Mouse (Mus musculus): ENCODE measurements around the gene Mttp. TPM values are rescaled to one million over a fixed set of nuclear protein-coding genes. Genes with fewer than 3 reads are reported as not detected.

The Mttp gene
- polyA plus RNA-seq, 1 experiment from 2014 or later, result 8.3 TPM

DNA sequence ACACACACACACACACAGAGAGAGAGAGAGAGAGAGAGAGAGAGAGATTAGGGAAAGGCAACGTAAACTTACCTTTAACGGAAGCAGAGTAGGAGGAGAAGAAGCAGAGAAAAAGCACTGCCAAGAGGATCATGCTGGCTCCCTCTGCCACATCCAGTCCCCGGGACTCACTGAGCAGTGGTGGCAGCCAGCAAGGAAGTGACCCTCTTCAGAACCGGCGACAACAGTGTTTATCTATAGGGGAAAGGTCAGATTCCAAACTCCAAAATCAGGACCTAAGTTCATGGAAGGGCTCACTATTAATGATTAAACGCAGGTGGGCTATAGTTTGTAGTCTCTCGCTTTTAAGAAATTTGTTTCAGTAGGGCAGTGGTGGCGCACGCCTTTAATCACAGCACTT lies 13.6 kb downstream of the Mttp start:
- H3K27me3 ChIP-seq (ENCODE audit: control insufficient read depth, insufficient read depth, low read length), result no peaks in the 10 kb centered on the region
- H3K4me1 ChIP-seq (ENCODE audit: control insufficient read depth, insufficient read depth, low read length), result no peaks in the 10 kb centered on the region
- H3K4me3 ChIP-seq (ENCODE audit: low read depth, low read length), result no peak overlapping the region
- ATAC-seq (replicated peaks; ENCODE audit: insufficient number of reproducible peaks, low FRiP score, low TSS enrichment, low read depth), result no peak
- 55% methylated on average over 9 of the region's 9 CpGs for WGBS
- no peak for DNase-seq (ENCODE audit: low spot score)
- no peaks in the 10 kb centered on the region for H3K9me3 ChIP-seq (replicated peaks; ENCODE audit: control insufficient read depth, low read length)
- H3K27ac ChIP-seq (replicated peaks; ENCODE audit: low read depth, low read length), result no peak overlapping the region
- H3K4me2 ChIP-seq (ENCODE audit: low read depth, low read length), result no peak overlapping the region
- H3K9ac ChIP-seq (replicated peaks; ENCODE audit: low read length), result no peak overlapping the region
- H3K36me3 ChIP-seq (replicated peaks; ENCODE audit: control insufficient read depth, insufficient read depth, low read depth, low read length), result no peaks in the 10 kb centered on the region

DNA sequence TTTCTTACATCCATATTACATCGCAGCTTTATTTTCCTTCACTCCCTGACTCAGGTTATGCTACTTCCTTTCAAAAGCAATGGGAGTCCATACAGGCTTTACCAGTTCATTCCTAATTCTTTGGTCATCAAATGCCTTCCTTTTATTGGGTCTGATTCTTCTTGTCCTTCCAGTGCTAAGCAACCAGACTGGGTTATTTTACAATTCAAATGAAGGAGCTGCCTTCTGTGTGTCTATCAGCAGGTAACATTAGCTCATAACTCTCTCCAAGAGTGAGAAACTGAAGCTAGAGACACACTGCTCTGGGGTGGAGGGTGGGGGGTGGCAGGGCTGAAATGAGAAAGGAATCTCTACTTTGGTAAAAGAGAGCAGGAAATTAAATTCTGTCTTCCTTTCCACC lies 14.1 kb downstream of the Mttp start:
- no peak for ATAC-seq (replicated peaks; ENCODE audit: insufficient number of reproducible peaks, low FRiP score, low TSS enrichment, low read depth)
- 71% methylated on average over 1 of the region's 1 CpGs for WGBS
- H3K4me2 ChIP-seq (ENCODE audit: low read depth, low read length), result no peak overlapping the region

DNA sequence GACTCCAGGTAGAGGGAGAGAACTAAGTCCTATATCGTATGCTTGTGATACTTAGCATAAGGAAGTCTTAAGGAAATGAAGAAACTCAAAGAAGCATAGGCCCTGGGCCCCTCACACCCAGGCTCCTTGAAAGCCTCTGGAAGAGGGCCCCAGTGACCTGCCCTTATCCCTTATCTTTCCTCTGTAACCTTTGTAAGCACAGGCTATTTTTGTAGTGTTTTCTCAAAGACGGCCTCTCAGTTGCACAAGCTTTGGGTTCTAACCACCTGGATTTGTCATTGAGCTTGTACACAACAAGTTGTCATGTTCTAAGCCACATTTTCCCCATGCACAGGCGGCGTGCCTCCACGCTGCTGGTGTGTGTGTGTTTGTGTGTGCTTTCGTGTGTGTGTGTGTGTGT lies 15.7 kb downstream of the Mttp start:
- H3K27me3 ChIP-seq (ENCODE audit: control insufficient read depth, insufficient read depth, low read length), result no peaks in the 10 kb centered on the region
- ATAC-seq (replicated peaks; ENCODE audit: insufficient number of reproducible peaks, low FRiP score, low TSS enrichment, low read depth) (no peak), DNase-seq (ENCODE audit: low spot score) (no peak)
- no peak overlapping the region for H3K4me2 ChIP-seq (ENCODE audit: low read depth, low read length)
- no peak overlapping the region for H3K27ac ChIP-seq (replicated peaks; ENCODE audit: low read depth, low read length)
- H3K4me3 ChIP-seq (ENCODE audit: low read depth, low read length), result no peak overlapping the region
- H3K36me3 ChIP-seq (replicated peaks; ENCODE audit: control insufficient read depth, insufficient read depth, low read depth, low read length), result no peaks in the 10 kb centered on the region
- 89% methylated on average over 6 of the region's 6 CpGs for WGBS
- H3K9me3 ChIP-seq (replicated peaks; ENCODE audit: control insufficient read depth, low read length), result no peaks in the 10 kb centered on the region
- no peaks in the 10 kb centered on the region for H3K4me1 ChIP-seq (ENCODE audit: control insufficient read depth, insufficient read depth, low read length)
- H3K9ac ChIP-seq (replicated peaks; ENCODE audit: low read length), result no peak overlapping the region

More for the DNA sequence above, 14.1 kb downstream of the Mttp start:
- no peak overlapping the region for H3K9ac ChIP-seq (replicated peaks; ENCODE audit: low read length)
- no peaks in the 10 kb centered on the region for H3K36me3 ChIP-seq (replicated peaks; ENCODE audit: control insufficient read depth, insufficient read depth, low read depth, low read length)
- H3K27me3 ChIP-seq (ENCODE audit: control insufficient read depth, insufficient read depth, low read length), result no peaks in the 10 kb centered on the region
- DNase-seq (ENCODE audit: low spot score), result no peak
- no peak overlapping the region for H3K4me3 ChIP-seq (ENCODE audit: low read depth, low read length)
- no peaks in the 10 kb centered on the region for H3K9me3 ChIP-seq (replicated peaks; ENCODE audit: control insufficient read depth, low read length)
- no peak overlapping the region for H3K27ac ChIP-seq (replicated peaks; ENCODE audit: low read depth, low read length)
- H3K4me1 ChIP-seq (ENCODE audit: control insufficient read depth, insufficient read depth, low read length), result no peaks in the 10 kb centered on the region

DNA sequence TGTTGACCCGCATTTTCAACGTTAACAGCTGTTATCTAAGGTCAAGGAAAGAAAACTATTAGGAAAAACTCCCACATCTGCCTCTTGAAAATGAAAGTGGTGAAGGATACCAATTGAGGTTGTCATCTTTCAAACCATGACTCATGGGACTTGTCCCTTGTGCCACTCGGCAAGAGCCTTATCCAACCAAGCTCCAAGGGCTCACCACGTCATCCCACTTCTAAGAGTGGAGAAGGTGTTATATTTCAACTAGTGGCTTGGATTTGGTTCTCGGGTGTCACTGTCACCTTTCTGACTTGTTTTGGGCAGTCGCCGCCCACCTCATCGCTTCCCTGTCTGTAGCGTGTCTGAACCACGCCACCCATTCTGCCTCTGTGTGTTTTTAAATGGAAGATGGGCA lies 20.9 kb downstream of the Mttp start:
- 77% methylated on average over 10 of the region's 10 CpGs for WGBS
- Histone ChIP-seq H3K9me3 (replicated peaks; ENCODE audit: control insufficient read depth, low read length) (no peaks in the 10 kb centered on the region), H3K36me3 (replicated peaks; ENCODE audit: control insufficient read depth, insufficient read depth, low read depth, low read length) (no peaks in the 10 kb centered on the region), H3K4me3 (ENCODE audit: low read depth, low read length) (no peak overlapping the region), H3K4me2 (ENCODE audit: low read depth, low read length) (no peak overlapping the region), H3K27ac (replicated peaks; ENCODE audit: low read depth, low read length) (no peak overlapping the region), H3K9ac (replicated peaks; ENCODE audit: low read length) (no peak overlapping the region), H3K27me3 (ENCODE audit: control insufficient read depth, insufficient read depth, low read length) (no peaks in the 10 kb centered on the region), H3K4me1 (ENCODE audit: control insufficient read depth, insufficient read depth, low read length) (no peaks in the 10 kb centered on the region)
- DNase-seq (ENCODE audit: low spot score) (no peak), ATAC-seq (replicated peaks; ENCODE audit: insufficient number of reproducible peaks, low FRiP score, low TSS enrichment, low read depth) (no peak)

DNA sequence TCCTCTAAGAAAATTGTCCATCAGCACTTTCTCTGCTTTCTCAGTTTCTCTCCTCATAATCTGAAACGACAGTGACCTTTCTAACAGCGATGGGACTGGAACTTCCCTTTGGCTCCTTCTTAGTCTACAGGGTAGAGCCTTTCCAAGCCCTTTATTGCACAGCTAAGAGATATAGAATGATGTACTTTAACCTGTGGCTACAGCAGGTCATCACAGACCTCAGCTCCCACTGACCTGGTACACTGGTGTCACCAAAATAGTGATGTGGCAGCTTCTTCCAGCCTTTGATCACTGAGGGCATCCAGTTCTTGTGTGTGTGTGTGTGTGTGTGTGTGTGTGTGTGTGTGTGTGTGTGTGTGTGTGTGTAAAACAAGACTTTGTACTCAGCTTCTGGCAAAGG lies 23.3 kb downstream of the Mttp start:
- H3K4me3 ChIP-seq (ENCODE audit: low read depth, low read length), result no peak overlapping the region
- no peak for ATAC-seq (replicated peaks; ENCODE audit: insufficient number of reproducible peaks, low FRiP score, low TSS enrichment, low read depth)
- H3K27ac ChIP-seq (replicated peaks; ENCODE audit: low read depth, low read length), result no peak overlapping the region
- no peak overlapping the region for H3K9ac ChIP-seq (replicated peaks; ENCODE audit: low read length)
- DNase-seq (ENCODE audit: low spot score), result no peak
- no peaks in the 10 kb centered on the region for H3K9me3 ChIP-seq (replicated peaks; ENCODE audit: control insufficient read depth, low read length)
- H3K27me3 ChIP-seq (ENCODE audit: control insufficient read depth, insufficient read depth, low read length), result no peaks in the 10 kb centered on the region
- 89% methylated on average over 2 of the region's 2 CpGs for WGBS
- H3K4me1 ChIP-seq (ENCODE audit: control insufficient read depth, insufficient read depth, low read length), result no peaks in the 10 kb centered on the region
- H3K36me3 ChIP-seq (replicated peaks; ENCODE audit: control insufficient read depth, insufficient read depth, low read depth, low read length), result no peaks in the 10 kb centered on the region
- H3K4me2 ChIP-seq (ENCODE audit: low read depth, low read length), result no peak overlapping the region

DNA sequence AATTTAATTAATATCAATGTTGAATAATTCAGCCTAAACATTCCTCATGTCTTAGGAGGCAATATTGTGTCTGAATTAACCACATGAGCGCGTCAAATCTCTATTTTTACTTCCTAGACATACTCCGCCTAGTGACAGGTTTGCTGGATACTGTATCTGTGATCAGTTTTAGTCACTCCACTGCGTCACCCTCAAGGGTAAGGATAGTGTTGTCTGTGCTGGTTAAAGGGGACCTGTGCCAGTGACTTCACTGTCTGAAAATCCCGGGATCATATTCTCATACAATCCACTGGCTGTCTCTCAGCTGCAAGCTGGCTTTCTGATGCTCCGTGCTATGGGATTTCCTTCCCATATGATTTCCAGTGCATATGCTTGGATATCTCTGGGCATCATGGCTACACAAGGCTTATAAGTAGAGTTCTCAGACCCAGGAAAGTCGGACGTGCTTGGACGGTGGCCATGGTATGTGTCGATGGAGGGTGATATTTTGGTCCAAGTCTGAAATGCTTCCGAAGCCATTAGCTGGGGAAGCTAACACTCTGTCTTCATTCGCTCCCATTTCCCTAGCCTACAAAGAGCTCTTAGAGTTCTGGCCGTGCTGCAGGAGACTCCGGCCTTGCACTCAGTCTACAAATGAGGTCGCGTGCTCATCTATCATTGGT lies 25.2 kb downstream of the Mttp start:
- Histone ChIP-seq H3K4me3 (ENCODE audit: low read depth, low read length) (no peak overlapping the region), H3K36me3 (replicated peaks; ENCODE audit: control insufficient read depth, insufficient read depth, low read depth, low read length) (no peaks in the 10 kb centered on the region), H3K27me3 (ENCODE audit: control insufficient read depth, insufficient read depth, low read length) (no peaks in the 10 kb centered on the region), H3K27ac (replicated peaks; ENCODE audit: low read depth, low read length) (no peak overlapping the region), H3K4me2 (ENCODE audit: low read depth, low read length) (no peak overlapping the region), H3K9ac (replicated peaks; ENCODE audit: low read length) (no peak overlapping the region), H3K9me3 (replicated peaks; ENCODE audit: control insufficient read depth, low read length) (no peaks in the 10 kb centered on the region), H3K4me1 (ENCODE audit: control insufficient read depth, insufficient read depth, low read length) (no peaks in the 10 kb centered on the region)
- ATAC-seq (replicated peaks; ENCODE audit: insufficient number of reproducible peaks, low FRiP score, low TSS enrichment, low read depth) (no peak), DNase-seq (ENCODE audit: low spot score) (no peak)
- WGBS, result 92% methylated on average over 16 of the region's 16 CpGs

DNA sequence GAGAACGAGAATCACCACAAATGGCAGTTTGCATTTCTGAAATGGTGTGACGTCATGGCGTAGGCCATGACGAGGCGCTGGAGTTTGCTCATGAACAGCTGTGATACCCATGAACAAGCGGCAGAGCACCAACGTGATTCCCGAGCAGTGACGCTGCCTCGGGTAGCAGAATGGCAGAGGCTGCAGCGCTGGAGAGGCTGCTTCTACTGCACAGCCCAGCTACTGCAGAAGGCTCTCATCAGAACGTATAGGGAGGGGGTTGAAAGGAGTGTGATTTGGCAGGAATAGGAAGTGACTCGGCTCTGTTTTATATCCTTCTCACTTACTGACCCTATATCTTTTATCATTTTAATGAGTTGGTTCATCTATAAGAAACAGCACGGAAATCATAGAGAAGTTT lies 25.9 kb downstream of the Mttp start:
- no peak overlapping the region for H3K27ac ChIP-seq (replicated peaks; ENCODE audit: low read depth, low read length)
- 77% methylated on average over 14 of the region's 14 CpGs for WGBS
- DNase-seq (ENCODE audit: low spot score) (no peak), ATAC-seq (replicated peaks; ENCODE audit: insufficient number of reproducible peaks, low FRiP score, low TSS enrichment, low read depth) (no peak)
- no peak overlapping the region for H3K9ac ChIP-seq (replicated peaks; ENCODE audit: low read length)
- no peaks in the 10 kb centered on the region for H3K36me3 ChIP-seq (replicated peaks; ENCODE audit: control insufficient read depth, insufficient read depth, low read depth, low read length)
- no peak overlapping the region for H3K4me3 ChIP-seq (ENCODE audit: low read depth, low read length)
- H3K9me3 ChIP-seq (replicated peaks; ENCODE audit: control insufficient read depth, low read length), result no peaks in the 10 kb centered on the region
- H3K4me1 ChIP-seq (ENCODE audit: control insufficient read depth, insufficient read depth, low read length), result no peaks in the 10 kb centered on the region
- no peak overlapping the region for H3K4me2 ChIP-seq (ENCODE audit: low read depth, low read length)
- H3K27me3 ChIP-seq (ENCODE audit: control insufficient read depth, insufficient read depth, low read length), result no peaks in the 10 kb centered on the region

DNA sequence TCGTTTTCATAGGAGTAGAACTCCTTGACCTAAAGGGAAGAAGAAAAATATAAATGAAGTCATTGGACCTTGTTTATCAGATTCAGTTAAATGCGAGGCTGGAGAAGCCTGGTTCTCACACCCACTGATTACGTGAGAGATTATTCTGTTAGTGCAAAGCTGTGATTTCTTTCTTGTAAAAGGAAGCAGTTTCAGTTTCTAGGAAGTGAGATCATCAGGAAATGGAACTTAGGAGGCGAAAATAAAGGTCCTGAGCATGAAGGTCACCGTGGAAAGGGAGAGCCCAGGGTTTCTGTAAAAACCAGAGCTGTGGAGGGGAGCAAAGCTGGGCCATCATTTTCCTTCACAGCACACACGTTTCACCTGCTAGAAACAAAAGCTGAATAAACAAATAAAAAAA lies 26.4 kb downstream of the Mttp start:
- H3K9ac ChIP-seq (replicated peaks; ENCODE audit: low read length), result no peak overlapping the region
- no peaks in the 10 kb centered on the region for H3K27me3 ChIP-seq (ENCODE audit: control insufficient read depth, insufficient read depth, low read length)
- no peak for DNase-seq (ENCODE audit: low spot score)
- H3K4me2 ChIP-seq (ENCODE audit: low read depth, low read length), result no peak overlapping the region
- H3K27ac ChIP-seq (replicated peaks; ENCODE audit: low read depth, low read length), result no peak overlapping the region
- 75% methylated on average over 6 of the region's 6 CpGs for WGBS
- no peaks in the 10 kb centered on the region for H3K4me1 ChIP-seq (ENCODE audit: control insufficient read depth, insufficient read depth, low read length)
- H3K4me3 ChIP-seq (ENCODE audit: low read depth, low read length), result no peak overlapping the region
- H3K9me3 ChIP-seq (replicated peaks; ENCODE audit: control insufficient read depth, low read length), result no peaks in the 10 kb centered on the region
- no peaks in the 10 kb centered on the region for H3K36me3 ChIP-seq (replicated peaks; ENCODE audit: control insufficient read depth, insufficient read depth, low read depth, low read length)
- ATAC-seq (replicated peaks; ENCODE audit: insufficient number of reproducible peaks, low FRiP score, low TSS enrichment, low read depth), result no peak
